Mouse (Mus musculus) CH12.LX (cell line): ENCODE measurements around the gene Cd101.

Experiments used
- CTCF ChIP-seq, 2 experiments: IDR thresholded peaks in 1 of 2; conservative IDR thresholded peaks in 1 of 2; 2 replicates each; pipeline ENCODE4 v1.5.1; 2011 to 2012; ENCODE audit warnings: low read depth in 2 of 2, low read length in 2 of 2, improper control_type of control experiment in 1 of 2, inconsistent platforms in 1 of 2, mild to moderate bottlenecking in 1 of 2, moderate library complexity in 1 of 2
- E2F4 ChIP-seq: IDR thresholded peaks from 2 replicates; pipeline ENCODE4 v1.6.1; 2011; ENCODE audit warnings: low read depth, low read length, improper control_type of control experiment; ENCODE audit not compliant: insufficient replicate concordance
- MAZ ChIP-seq: IDR thresholded peaks from 2 replicates; pipeline ENCODE4 v1.6.1; 2012; ENCODE audit warnings: low read depth, mild to moderate bottlenecking, inconsistent platforms, low read length, improper control_type of control experiment, moderate library complexity
- NRF1 ChIP-seq: IDR thresholded peaks from 2 replicates; pipeline ENCODE4 v1.6.1; 2014; ENCODE audit warnings: low read depth, mild to moderate bottlenecking, inconsistent platforms, low read length, improper control_type of control experiment, moderate library complexity
- POLR2A ChIP-seq: IDR thresholded peaks from 2 replicates; pipeline ENCODE4 v1.6.1; 2011; ENCODE audit warnings: low read depth, mild to moderate bottlenecking, improper control_type of control experiment, low read length
- RCOR1 ChIP-seq: conservative IDR thresholded peaks from 2 replicates; pipeline ENCODE4 v1.6.1; 2012; ENCODE audit warnings: low read depth, mild to moderate bottlenecking, inconsistent platforms, low read length, improper control_type of control experiment
- SIN3A ChIP-seq: IDR thresholded peaks from 2 replicates; pipeline ENCODE4 v1.6.1; 2012; ENCODE audit warnings: low read length, improper control_type of control experiment, inconsistent platforms
- USF1 ChIP-seq: IDR thresholded peaks from 2 replicates; pipeline ENCODE4 v1.6.1; 2014; ENCODE audit warnings: low read depth, mild to moderate bottlenecking, inconsistent platforms, low read length, improper control_type of control experiment

- TF ChIP-seq USF1 (no peak), MAZ (no peak), CTCF (conservative IDR thresholded peaks at IDR 0.05 in 1 of 2, IDR thresholded peaks at IDR 0.05 in 1 of 2; ENCODE audit: low read depth in 2 of 2, low read length in 2 of 2) (no peak), E2F4 (no peak), SIN3A (no peak), RCOR1 (no peak), NRF1 (no peak), POLR2A (no peak)
Observed at GRCm38 (mm10) chr3:101034509-101034908, 5.2 kb upstream of the Cd101 start.
